Mouse (Mus musculus) kidney, adult 2 months (tissue): ENCODE results near the gene Sgcg.

ENCODE experiments used
- CTCF ChIP-seq: fragments of 200-500 bp; conservative IDR thresholded peaks from 2 replicates; pipeline ENCODE4 v1.5.1; 2011; ENCODE audit warnings: low read depth, mild to moderate bottlenecking, control low read depth, low read length, moderate library complexity, mixed read lengths; ENCODE audit not compliant: insufficient read depth, insufficient read length
- POLR2A ChIP-seq: fragments of 200-500 bp; IDR thresholded peaks from one replicate; pipeline ENCODE4 v1.6.1; 2011; ENCODE audit warnings: low read depth, low read length, control low read depth

DNA sequence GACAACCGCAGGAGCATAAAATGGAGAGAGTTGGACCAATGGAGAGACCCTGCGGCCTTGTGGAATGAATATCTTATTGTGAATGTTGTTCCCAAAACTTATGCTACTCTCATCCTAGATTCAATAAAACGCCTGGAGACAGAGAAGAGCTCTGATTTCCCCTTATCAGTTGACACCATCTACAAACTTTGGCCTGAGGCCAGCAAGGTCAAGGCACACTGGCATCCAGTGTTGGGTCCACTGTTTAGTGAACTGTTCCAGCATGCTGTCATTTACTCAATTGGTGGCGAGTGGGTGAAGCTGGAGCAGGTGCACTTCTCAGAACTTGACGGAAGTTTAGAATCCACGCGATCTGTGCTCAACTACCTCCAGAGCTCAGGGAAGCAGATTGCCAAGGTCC, 66.4 kb downstream of the Sgcg start:
- no peak for TF ChIP-seq CTCF
- TF ChIP-seq POLR2A: no peak
